Mouse (Mus musculus) left cerebral cortex, postnatal 4 days (tissue): ENCODE measurements around the gene Fibcd1. TPM values are rescaled to one million over a fixed set of nuclear protein-coding genes. Genes with fewer than 3 reads are reported as not detected.
A peak's percentile ranks its signal among the peaks of the same experiment; 100 is the strongest.

Source experiments
- DNase-seq: peaks from one replicate; pipeline ENCODE4 v3.0.0-alpha.2; 2022
- intact Hi-C: fragments of 180-260 bp; cut with DNase I; formaldehyde crosslinking; loops from one replicate; pipeline ENCODE4 v1.15.1; 2025
- total RNA-seq, 2 experiments: library from RNA; stranded (reverse); gene quantifications; 2 replicates each; pipeline ENCODE4 v1.2.3; 2021

Fibcd1 gene
- total RNA-seq, 2 experiments from 2014 or later, result 3.9 to 9.9 TPM

GRCm38 (mm10) chr2:31814699-31815098 lies 31.1 kb downstream of the Fibcd1 start:
- intact Hi-C loops, result loop anchor here (5.0 kb wide), 1 partner anchor 98 kb away; no protein-coding TSS in a partner anchor
- DNase-seq, result no peak

- DNase-seq, result no peak
- intact Hi-C loops, result loop anchor here (5.0 kb wide), 1 partner anchor 99 kb away; no protein-coding TSS in a partner anchor
Measured at GRCm38 (mm10) chr2:31813641-31814040, 32.2 kb downstream of the Fibcd1 start.

GRCm38 (mm10) chr2:31811086-31811958 lies 34.5 kb downstream of the Fibcd1 start:
- intact Hi-C loops, result loop anchor here (5.0 kb wide), 1 partner anchor 101 kb away; no protein-coding TSS in a partner anchor
- peak; percentile 63 for DNase-seq

- intact Hi-C loops, result loop anchor here (5.0 kb wide), 1 partner anchor 102 kb away; no protein-coding TSS in a partner anchor
- no peak for DNase-seq
Measured at GRCm38 (mm10) chr2:31810444-31810843, 35.4 kb downstream of the Fibcd1 start, which contains the start of gene Qrfp. Qrfp (minus strand) TSS chr2:31810580.

- no peak for DNase-seq
- intact Hi-C loops, result no loop called here
Measured at GRCm38 (mm10) chr2:31809358-31809740, 36.5 kb downstream of the Fibcd1 start.

GRCm38 (mm10) chr2:31808410-31809357 lies 37.1 kb downstream of the Fibcd1 start:
- intact Hi-C loops, result no loop called here
- no peak for DNase-seq

GRCm38 (mm10) chr2:31806639-31807382 lies 39.0 kb downstream of the Fibcd1 start:
- intact Hi-C loops, result no loop called here

GRCm38 (mm10) chr2:31803480-31803879 lies 42.3 kb downstream of the Fibcd1 start:
- intact Hi-C loops, result no loop called here
- no peak for DNase-seq

More at GRCm38 (mm10) chr2:31806639-31807382, 39.0 kb downstream of the Fibcd1 start:
- DNase-seq, result no peak

- DNase-seq, result no peak
- intact Hi-C loops, result no loop called here
Measured at GRCm38 (mm10) chr2:31802811-31803210, 43.0 kb downstream of the Fibcd1 start.

GRCm38 (mm10) chr2:31801416-31801815 lies 44.4 kb downstream of the Fibcd1 start:
- intact Hi-C loops, result no loop called here

GRCm38 (mm10) chr2:31796943-31797342 lies 48.9 kb downstream of the Fibcd1 start:
- intact Hi-C loops, result no loop called here
- DNase-seq, result no peak

More at GRCm38 (mm10) chr2:31801416-31801815, 44.4 kb downstream of the Fibcd1 start:
- DNase-seq, result peak; percentile 71

GRCm38 (mm10) chr2:31792611-31793010 lies 53.2 kb downstream of the Fibcd1 start:
- DNase-seq, result no peak
- intact Hi-C loops, result no loop called here

GRCm38 (mm10) chr2:31791260-31791659 lies 54.5 kb downstream of the Fibcd1 start:
- intact Hi-C loops, result no loop called here
- no peak for DNase-seq

- intact Hi-C loops, result no loop called here
- DNase-seq, result no peak
Measured at GRCm38 (mm10) chr2:31790728-31791251, 55.0 kb downstream of the Fibcd1 start.

- intact Hi-C loops, result loop anchor here (5.0 kb wide), 2 partner anchors 128 to 307 kb away; no protein-coding TSS in a partner anchor
- DNase-seq, result no peak
Measured at GRCm38 (mm10) chr2:31789215-31789614, 56.6 kb downstream of the Fibcd1 start.

- intact Hi-C loops, result loop anchor here (5.0 kb wide), 2 partner anchors 129 to 306 kb away; no protein-coding TSS in a partner anchor
- no peak for DNase-seq
Measured at GRCm38 (mm10) chr2:31788227-31788626, 57.6 kb downstream of the Fibcd1 start.

- DNase-seq, result peak; percentile 89
- intact Hi-C loops, result loop anchor here (2.0 to 5.0 kb wide), 3 partner anchors 98 to 305 kb away; partner anchors contain the start of gene Abl1
Measured at GRCm38 (mm10) chr2:31787029-31787428, 58.8 kb downstream of the Fibcd1 start.

- DNase-seq, result peak; percentile 77
- intact Hi-C loops, result loop anchor here (5.0 kb wide), 2 partner anchors 132 to 303 kb away; no protein-coding TSS in a partner anchor
Measured at GRCm38 (mm10) chr2:31785074-31785473, 60.7 kb downstream of the Fibcd1 start.

- no peak for DNase-seq
- intact Hi-C loops, result no loop called here
Measured at GRCm38 (mm10) chr2:31782958-31783602, 62.7 kb downstream of the Fibcd1 start.
